Mouse (Mus musculus) lung, postnatal 0 days (tissue): Measurements from ENCODE around the gene Cst8.

Experiments used
- CTCF ChIP-seq: IDR thresholded peaks from 2 replicates; pipeline ENCODE4 v1.5.1; 2016; ENCODE audit warnings: antibody characterized with exemption, mild to moderate bottlenecking
- EP300 ChIP-seq: IDR thresholded peaks from 2 replicates; pipeline ENCODE4 v1.6.1; 2016; ENCODE audit warnings: antibody characterized with exemption, mild to moderate bottlenecking, control low read depth

GRCm38 (mm10) chr2:148834912-148835311 is 36.3 kb downstream of the Cst8 start, which contains the start of gene Cst9:
- TF ChIP-seq CTCF, result no peak
- TF ChIP-seq EP300, result no peak
